Mouse (Mus musculus): ENCODE data around the gene Prss8. TPM values are rescaled to one million over a fixed set of nuclear protein-coding genes. Genes with fewer than 3 reads are reported as not detected.

Prss8 gene
- total RNA-seq (2023), result not detected

GRCm38 (mm10) chr7:127929923-127930322 is at the start of gene Prss8:
Gene Prss8, minus strand, starts transcription at chr7:127930104.

GRCm38 (mm10) chr7:127967004-127967921 is 37.4 kb upstream of the Prss8 start, which contains the start of gene Fus:
Gene Fus, plus strand, starts transcription at chr7:127967457.

DNA sequence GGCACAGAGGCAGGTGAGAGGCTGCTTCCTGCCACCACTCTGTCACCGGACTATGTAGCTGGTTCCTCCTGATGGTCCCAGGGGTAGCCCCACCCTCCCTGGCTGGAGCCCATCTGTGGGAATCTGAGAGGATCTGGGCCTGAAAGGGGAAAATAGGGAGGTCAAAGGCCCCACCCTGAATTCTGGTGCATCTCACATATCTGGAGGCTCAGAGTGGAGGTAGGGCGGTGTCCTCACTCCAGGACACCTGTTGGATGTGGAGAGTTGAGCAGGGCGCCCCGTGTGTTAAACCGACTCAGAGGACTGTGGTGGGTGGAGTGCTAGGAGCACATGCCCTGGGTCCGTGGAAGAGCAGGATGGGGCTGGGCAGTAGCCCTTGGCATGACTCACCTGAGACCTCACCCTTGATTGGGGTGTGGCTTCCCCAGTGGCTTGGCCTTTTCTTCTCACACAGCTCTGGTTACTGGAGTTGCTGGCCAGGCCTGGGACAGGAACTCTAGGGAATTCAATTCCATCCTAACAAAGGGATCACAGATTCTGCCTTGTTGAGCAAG is 16.6 kb upstream of the Prss8 start, which contains the start of gene Prss36:
Prss36 (minus strand) TSS at position 256 of the 554 bp plus-strand sequence.

DNA sequence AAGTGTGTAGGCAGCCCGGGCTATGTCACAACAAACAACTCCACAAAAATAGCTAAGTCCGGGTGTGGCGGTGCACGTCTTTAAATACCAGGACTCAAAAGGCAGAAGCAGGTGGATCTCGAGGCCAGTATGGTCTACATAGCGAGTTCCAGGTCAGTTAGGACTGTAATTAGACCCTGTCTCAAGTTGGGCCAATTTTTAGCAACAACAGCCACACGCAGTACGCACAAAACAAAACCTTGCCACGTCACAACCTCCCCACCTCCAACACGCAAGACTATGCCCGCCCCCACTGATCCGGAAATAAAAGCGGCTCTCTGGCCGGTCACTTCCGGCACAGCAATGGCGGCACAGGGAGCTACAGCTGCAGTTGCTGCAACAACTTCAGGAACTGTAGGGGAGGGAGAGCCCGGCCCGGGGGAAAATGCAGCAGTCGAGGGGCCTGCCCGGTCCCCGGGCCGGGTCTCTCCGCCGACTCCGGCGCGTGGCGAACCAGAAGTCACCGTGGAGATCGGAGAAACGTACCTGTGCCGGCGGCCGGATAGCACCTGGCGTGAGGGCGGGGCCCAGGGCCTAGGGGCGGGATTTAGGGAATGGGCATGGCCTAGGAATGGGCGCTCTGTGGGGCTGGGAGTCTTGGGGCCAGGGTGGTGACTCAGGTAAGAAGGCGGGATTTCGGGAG is 17.6 kb downstream of the Prss8 start, which contains the start of gene Kat8:
Kat8 (plus strand) TSS at position 327 of the 682 bp plus-strand sequence.

GRCm38 (mm10) chr7:127903971-127904796 is 25.7 kb downstream of the Prss8 start, which contains the start of gene Bckdk:
Gene Bckdk, plus strand, starts transcription at chr7:127904082.

DNA sequence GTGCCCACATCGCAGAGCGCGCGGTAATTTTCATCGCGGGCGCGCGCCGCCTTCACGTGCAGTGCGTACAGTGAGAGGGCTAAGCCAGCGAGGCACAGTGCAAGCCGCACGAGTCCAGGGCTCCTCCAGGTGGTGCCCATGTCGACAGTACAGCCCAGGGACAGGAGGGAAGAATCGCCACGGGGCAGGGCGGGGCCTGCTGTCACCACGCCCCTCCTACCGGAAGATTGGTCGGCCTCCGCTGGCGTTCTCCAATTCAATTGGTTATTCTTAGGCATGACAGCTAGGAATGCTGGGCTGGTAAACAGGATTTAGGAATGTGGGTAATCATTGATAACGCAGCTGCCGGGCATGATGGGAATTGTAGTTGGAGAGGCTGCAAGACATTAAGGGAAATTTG is 34.5 kb downstream of the Prss8 start, which contains the start of the genes Gm21974 and Vkorc1:
Gm21974 (minus strand) TSS at position 13 of the 400 bp plus-strand sequence.
Vkorc1 (minus strand) TSS at position 176 of the 400 bp plus-strand sequence.

GRCm38 (mm10) chr7:127890798-127891197 is 39.1 kb downstream of the Prss8 start, which contains the start of gene Prss53:
Gene Prss53, minus strand, starts transcription at chr7:127890970.

GRCm38 (mm10) chr7:127876467-127877348 is 53.2 kb downstream of the Prss8 start, which contains the start of gene Zfp668:
Gene Zfp668, minus strand, starts transcription at chr7:127876828.

GRCm38 (mm10) chr7:127876041-127876466 is 53.9 kb downstream of the Prss8 start, which contains the start of gene Zfp646:
Gene Zfp646, plus strand, starts transcription at chr7:127876221.

Other genes with a start within 250 kb of the Prss8 start
- 10 to 100 TPM; 38.5 to 43.9 TPM for gene Bcl7c, start 221.2 kb downstream of the Prss8 start, total RNA-seq (2023)
- gene Ctf1, start 217.4 kb downstream of the Prss8 start, total RNA-seq (2023), result not detected
- not detected for gene Ctf2, start 197.9 kb downstream of the Prss8 start, total RNA-seq (2023)
- gene Fbxl19, start 185.6 kb downstream of the Prss8 start, total RNA-seq (2023), result 10 to 100 TPM in 1 of 2 experiments, 1 to 10 TPM in 1; 9.8 to 11.1 TPM
- 10 to 100 TPM; 52.5 to 54.7 TPM for gene Orai3, start 160.3 kb downstream of the Prss8 start, total RNA-seq (2023)
- gene Setd1a, start 153.4 kb downstream of the Prss8 start, total RNA-seq (2023), result 10 to 100 TPM; 45.6 to 53.7 TPM
- not detected for gene Gm49388, start 144.5 kb downstream of the Prss8 start, total RNA-seq (2023)
- gene Hsd3b7, start 129.5 kb downstream of the Prss8 start, total RNA-seq (2023), result 10 to 100 TPM; 26.3 to 30.0 TPM
- 100 to 1,000 TPM; 136 to 139 TPM for gene Stx4a, start 105.8 kb downstream of the Prss8 start, total RNA-seq (2023)
- under 1 TPM in 1 of 2 experiments, not detected in 1; 0.13 TPM for gene Stx1b, start 105.6 kb downstream of the Prss8 start, total RNA-seq (2023)
- 10 to 100 TPM; 48.4 to 48.8 TPM for gene Zfp646, start 53.9 kb downstream of the Prss8 start, total RNA-seq (2023)
- 1 to 10 TPM; 7.6 to 9.2 TPM for gene Zfp668, start 53.3 kb downstream of the Prss8 start, total RNA-seq (2023)
- gene Prss53, start 39.1 kb downstream of the Prss8 start, total RNA-seq (2023), result 1 to 10 TPM; 1.0 to 1.3 TPM
- not detected for gene Gm21974, start 34.6 kb downstream of the Prss8 start, total RNA-seq (2023)
- 10 to 100 TPM; 19.8 to 22.4 TPM for gene Vkorc1, start 34.5 kb downstream of the Prss8 start, total RNA-seq (2023)
- gene Bckdk, start 26.0 kb downstream of the Prss8 start, total RNA-seq (2023), result 10 to 100 TPM; 28.2 to 30.0 TPM
- 10 to 100 TPM; 28.7 to 31.1 TPM for gene Kat8, start 17.6 kb downstream of the Prss8 start, total RNA-seq (2023)
- gene Prss36, start 16.6 kb upstream of the Prss8 start, total RNA-seq (2023), result 1 to 10 TPM in 1 of 2 experiments, under 1 TPM in 1; 0.70 to 1.4 TPM
- 100 to 1,000 TPM; 505 to 623 TPM for gene Fus, start 37.4 kb upstream of the Prss8 start, total RNA-seq (2023)
- gene Pycard, start 63.8 kb upstream of the Prss8 start, total RNA-seq (2023), result 10 to 100 TPM; 60.4 to 89.0 TPM
- under 1 TPM in 1 of 2 experiments, not detected in 1; 0.64 TPM for gene Trim72, start 73.8 kb upstream of the Prss8 start, total RNA-seq (2023)
- 100 to 1,000 TPM; 557 to 582 TPM for gene Itgam, start 132.5 kb upstream of the Prss8 start, total RNA-seq (2023)
- 10 to 100 TPM; 12.8 to 19.9 TPM for gene Gm49368, start 132.6 kb upstream of the Prss8 start, total RNA-seq (2023)
- gene Itgax, start 199.4 kb upstream of the Prss8 start, total RNA-seq (2023), result 100 to 1,000 TPM; 242 to 261 TPM
- 100 to 1,000 TPM; 222 to 241 TPM for gene Itgad, start 224.3 kb upstream of the Prss8 start, total RNA-seq (2023)

Measured in monocyte, adult 59 days (primary cell).